Mouse (Mus musculus) liver, postnatal 0 days (tissue): ENCODE measurements around the gene Srgap1. TPM values are rescaled to one million over a fixed set of nuclear protein-coding genes. Genes with fewer than 3 reads are reported as not detected.

Experiments
- ATAC-seq: fragments of 200-750 bp; cut with Nextera tagmentation; 2 replicates; pipeline ENCODE4 v1.8.0; 2017; ENCODE audit warnings: mild to moderate bottlenecking, moderate library complexity
- DNase-seq: peaks from one replicate; pipeline ENCODE4 v3.0.0-alpha.2; 2016
- H3K27ac ChIP-seq: fragments of 300-500 bp; sonication (generic); 2 replicates; pipeline ENCODE4 v1.5.1; 2014; ENCODE audit warnings: antibody characterized with exemption, moderate library complexity, mild to moderate bottlenecking, low read depth
- H3K27me3 ChIP-seq: fragments of 300-500 bp; sonication (generic); 2 replicates; pipeline ENCODE4 v1.6.1; 2014; ENCODE audit warnings: low read length, control low read depth, mixed read lengths; ENCODE audit not compliant: insufficient read depth
- H3K36me3 ChIP-seq: fragments of 300-500 bp; sonication (generic); replicated peaks from 2 replicates; pipeline ENCODE4 v1.6.1; 2014; ENCODE audit warnings: mild to moderate bottlenecking, control low read depth, low read length, moderate library complexity, mixed read lengths; ENCODE audit not compliant: insufficient read depth
- H3K4me1 ChIP-seq: fragments of 300-500 bp; sonication (generic); 2 replicates; pipeline ENCODE4 v1.6.1; 2014; ENCODE audit warnings: antibody characterized with exemption, mild to moderate bottlenecking, control low read depth; ENCODE audit not compliant: insufficient read depth
- H3K4me2 ChIP-seq: fragments of 300-500 bp; sonication (generic); 2 replicates; pipeline ENCODE4 v1.6.1; 2014; ENCODE audit warnings: low read depth, mild to moderate bottlenecking, low read length, moderate library complexity, mixed read lengths
- H3K4me3 ChIP-seq: fragments of 300-500 bp; sonication (generic); 2 replicates; pipeline ENCODE4 v1.5.1; 2014; ENCODE audit warnings: low read depth, low read length
- H3K9ac ChIP-seq: fragments of 300-500 bp; sonication (generic); replicated peaks from 2 replicates; pipeline ENCODE4 v1.6.1; 2014; ENCODE audit warnings: mild to moderate bottlenecking, moderate library complexity
- H3K9me3 ChIP-seq: fragments of 300-500 bp; sonication (generic); 2 replicates; pipeline ENCODE4 v1.6.1; 2016; ENCODE audit warnings: mild to moderate bottlenecking, control low read depth, low read length, mixed read lengths
- CTCF ChIP-seq: sonication (generic); IDR thresholded peaks from 2 replicates; pipeline ENCODE4 v1.5.1; 2016; ENCODE audit warnings: antibody characterized with exemption, low read depth
- EP300 ChIP-seq: IDR thresholded peaks from 2 replicates; pipeline ENCODE4 v1.6.1; 2016; ENCODE audit warnings: antibody characterized with exemption, low read depth, mild to moderate bottlenecking
- WGBS: fragments of 180-500 bp; shearing (Covaris S2); extraction: QIAGEN DNeasy Blood & Tissue Kit; methylation state at CpG from one replicate; pipeline ENCODE4 v1.1.7; 2014; ENCODE audit not compliant: insufficient replicate concordance; 5-methylcytosine and 5-hydroxymethylcytosine counted together
- polyA plus RNA-seq: library from polyadenylated mRNA; unstranded; fragments of >200 nt; fragmentation: Nextera tagmentation; extraction: Ambion mirVana; gene quantifications from 2 replicates; pipeline ENCODE4 v1.2.1, GENCODE M21; 2015

Gene Srgap1
- polyA plus RNA-seq, 1 experiment from 2014 or later, result 0.90 TPM

DNA sequence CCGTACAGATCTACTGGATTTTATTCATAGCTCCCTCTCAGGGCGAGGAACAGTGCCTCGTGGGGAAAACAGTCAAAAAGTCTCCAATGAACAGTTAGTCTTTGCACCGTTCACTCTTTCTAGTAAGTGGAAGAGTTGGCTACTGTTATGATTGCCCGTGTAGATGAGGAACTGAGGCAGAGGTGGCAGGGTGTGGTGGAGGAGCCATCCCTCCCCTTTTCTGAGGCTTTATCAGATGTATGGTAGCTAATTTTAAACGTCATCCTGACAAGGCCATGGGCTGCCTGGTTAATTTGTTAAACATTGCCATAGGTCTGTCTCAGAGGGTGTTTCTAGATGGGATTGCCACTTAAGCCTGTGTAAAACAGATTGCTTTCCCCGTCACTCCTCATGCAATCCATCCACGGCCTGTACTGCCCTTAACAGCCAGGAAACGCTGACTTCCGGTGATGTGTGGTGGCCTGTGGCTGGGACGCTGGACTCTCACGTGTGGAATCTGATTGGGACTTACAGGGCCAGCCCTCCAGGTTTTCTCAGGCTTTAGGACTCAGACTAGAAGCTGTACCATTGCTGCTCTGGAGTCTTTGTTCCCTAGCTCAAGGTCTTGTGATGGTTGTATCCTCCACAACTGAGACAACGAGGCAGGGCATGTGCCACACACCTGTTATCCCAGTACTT is 155.6 kb downstream of the Srgap1 start:
- ATAC-seq (no peak), DNase-seq (no peak)
- Histone ChIP-seq H3K9me3 (no peaks in the 10 kb centered on the region), H3K36me3 (no peaks in the 10 kb centered on the region), H3K9ac (no peak overlapping the region), H3K4me1 (no peaks in the 10 kb centered on the region), H3K4me2 (no peak overlapping the region), H3K4me3 (no peak overlapping the region), H3K27ac (no peak overlapping the region), H3K27me3 (no peaks in the 10 kb centered on the region)
- no peak for TF ChIP-seq EP300
- no peak for TF ChIP-seq CTCF
- WGBS, result 39% methylated on average over 13 of the region's 13 CpGs

DNA sequence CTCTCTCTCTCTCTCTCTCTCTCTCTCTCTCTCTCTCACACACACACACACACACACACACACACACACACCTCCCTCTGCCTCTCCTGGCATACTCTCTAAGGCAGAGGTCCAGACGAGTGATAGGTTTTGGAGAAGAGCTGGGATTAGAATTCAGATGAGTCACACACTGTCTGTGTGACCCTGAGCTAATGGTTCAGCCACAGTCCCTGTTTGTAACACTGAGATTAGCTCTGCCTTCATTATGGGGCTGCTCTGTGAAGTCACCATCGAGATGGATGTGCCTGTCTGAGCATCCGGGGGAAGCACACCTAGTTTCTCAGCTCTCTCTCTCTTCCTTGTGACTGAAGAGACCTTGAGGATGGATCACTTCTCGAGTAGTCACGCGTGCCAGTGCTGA is 157.1 kb downstream of the Srgap1 start:
- Histone ChIP-seq H3K27me3 (no peaks in the 10 kb centered on the region), H3K27ac (no peak overlapping the region), H3K4me1 (no peaks in the 10 kb centered on the region), H3K36me3 (no peaks in the 10 kb centered on the region), H3K9ac (no peak overlapping the region), H3K4me2 (no peak overlapping the region), H3K4me3 (no peak overlapping the region), H3K9me3 (no peaks in the 10 kb centered on the region)
- 72% methylated on average over 6 of the region's 6 CpGs for WGBS
- ATAC-seq (no peak), DNase-seq (no peak)
- TF ChIP-seq CTCF, result no peak
- no peak for TF ChIP-seq EP300

DNA sequence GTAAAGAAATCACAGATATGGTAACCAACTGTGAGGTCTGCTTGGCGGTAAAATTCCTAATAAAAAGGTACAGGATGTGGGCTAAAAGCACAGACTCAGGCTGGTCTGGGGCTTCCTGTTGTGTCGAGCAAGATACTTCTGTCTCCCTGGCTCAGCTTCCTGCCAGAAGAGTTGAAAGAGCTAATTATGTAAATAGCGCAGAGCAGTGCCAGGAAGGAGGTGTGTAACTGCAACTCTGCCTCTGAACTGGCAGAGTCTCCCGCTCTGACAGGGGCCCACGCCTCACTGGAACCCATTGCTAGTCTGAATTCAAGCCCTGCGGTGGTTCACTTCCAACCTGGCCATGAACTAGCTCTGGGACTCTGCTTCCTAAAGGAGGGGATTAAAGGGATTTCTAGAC is 160.3 kb downstream of the Srgap1 start:
- H3K9ac ChIP-seq, result no peak overlapping the region
- ATAC-seq, result no peak
- WGBS, result 21% methylated on average over 6 of the region's 6 CpGs
- H3K9me3 ChIP-seq, result no peaks in the 10 kb centered on the region
- no peaks in the 10 kb centered on the region for H3K27me3 ChIP-seq
- TF ChIP-seq CTCF (no peak), EP300 (no peak)
- no peak overlapping the region for H3K4me2 ChIP-seq
- H3K27ac ChIP-seq, result no peak overlapping the region
- no peak overlapping the region for H3K4me3 ChIP-seq
- no peak for DNase-seq
- no peaks in the 10 kb centered on the region for H3K36me3 ChIP-seq
- H3K4me1 ChIP-seq, result no peaks in the 10 kb centered on the region

DNA sequence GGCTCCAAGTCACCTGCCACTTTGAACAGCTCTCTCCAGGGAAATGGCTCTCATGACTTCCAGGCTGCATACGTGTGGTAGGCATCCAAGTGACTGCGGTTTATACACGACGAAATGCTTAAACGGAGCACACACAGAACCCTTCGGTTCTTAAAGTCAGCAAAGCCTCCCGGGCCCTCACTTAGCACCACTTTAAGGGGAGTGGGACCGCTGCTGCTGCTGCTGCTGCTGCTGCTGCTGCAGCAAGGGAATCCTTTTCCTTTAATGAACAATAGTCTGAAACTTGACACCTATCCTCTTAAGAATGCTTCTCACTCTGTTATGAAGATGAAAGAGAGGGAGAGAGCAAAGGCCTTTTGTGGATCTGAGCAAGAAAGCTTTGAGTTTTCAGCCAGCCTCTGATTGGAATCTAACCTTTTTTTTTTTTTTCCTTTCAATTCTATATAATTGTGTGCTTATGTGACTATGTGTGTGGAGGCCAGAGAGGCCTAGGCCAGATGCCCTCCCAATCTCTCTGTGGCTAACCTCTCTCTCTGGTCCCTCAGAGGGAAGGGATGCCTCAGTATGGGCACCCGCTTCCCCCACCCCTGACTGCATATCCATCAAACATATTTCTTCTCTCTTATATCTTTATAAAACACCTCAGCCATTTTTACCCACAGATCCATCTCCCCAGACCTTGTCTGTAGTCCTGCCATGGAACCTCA is 161.4 kb downstream of the Srgap1 start:
- DNase-seq (no peak), ATAC-seq (no peak)
- H3K27me3 ChIP-seq, result no peaks in the 10 kb centered on the region
- no peak for TF ChIP-seq EP300
- H3K9me3 ChIP-seq, result no peaks in the 10 kb centered on the region
- no peak overlapping the region for H3K27ac ChIP-seq
- no peak overlapping the region for H3K9ac ChIP-seq
- H3K4me3 ChIP-seq, result no peak overlapping the region
- no peaks in the 10 kb centered on the region for H3K36me3 ChIP-seq
- no peaks in the 10 kb centered on the region for H3K4me1 ChIP-seq
- 53% methylated on average over 9 of the region's 9 CpGs for WGBS
- H3K4me2 ChIP-seq, result no peak overlapping the region

DNA sequence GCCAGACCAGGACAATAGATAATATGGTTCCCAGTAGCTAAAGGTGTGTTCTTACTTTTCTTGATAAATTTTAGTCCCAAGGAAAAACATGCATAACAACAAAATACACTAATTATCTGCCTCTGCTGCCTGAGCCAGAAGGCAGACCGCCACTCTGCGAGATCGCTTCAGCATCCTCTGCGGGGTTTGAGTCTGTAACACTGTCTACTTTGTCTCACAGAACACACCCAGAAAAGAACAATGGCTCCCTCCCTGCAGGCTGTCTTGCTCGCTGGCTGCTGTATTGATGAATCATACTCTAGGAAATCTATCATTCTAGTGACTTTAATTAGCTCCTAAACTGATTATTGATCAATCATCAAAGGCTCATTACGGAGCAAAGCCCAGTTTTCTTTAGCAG is 164.7 kb downstream of the Srgap1 start:
- Histone ChIP-seq H3K9me3 (no peaks in the 10 kb centered on the region), H3K36me3 (no peaks in the 10 kb centered on the region), H3K4me1 (no peaks in the 10 kb centered on the region), H3K27ac (no peak overlapping the region), H3K9ac (no peak overlapping the region), H3K4me2 (no peak overlapping the region), H3K27me3 (no peaks in the 10 kb centered on the region), H3K4me3 (no peak overlapping the region)
- ATAC-seq (no peak), DNase-seq (no peak)
- 77% methylated on average over 6 of the region's 6 CpGs for WGBS
- no peak for TF ChIP-seq EP300
- no peak for TF ChIP-seq CTCF

DNA sequence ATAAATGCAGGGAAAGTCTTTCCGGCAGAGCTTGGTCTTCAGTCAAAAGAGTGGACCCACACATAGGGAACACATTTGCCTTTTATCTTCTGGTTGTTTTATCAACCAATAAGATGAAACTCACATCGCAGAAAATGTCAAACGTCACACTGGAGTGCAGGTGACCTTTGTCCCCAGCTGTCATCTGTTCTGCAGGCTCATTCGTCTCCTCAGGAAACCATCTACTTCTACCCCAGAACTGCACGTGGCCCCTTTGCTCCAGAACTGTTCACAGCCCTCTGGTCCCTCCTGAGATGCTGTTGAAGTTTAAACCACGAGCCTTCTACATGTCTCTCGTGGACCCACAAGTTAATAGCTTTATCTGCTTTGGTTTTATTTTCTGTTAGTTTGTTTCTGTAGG is 168.3 kb downstream of the Srgap1 start:
- H3K9ac ChIP-seq, result no peak overlapping the region

More for the DNA sequence above, 168.3 kb downstream of the Srgap1 start:
- Histone ChIP-seq H3K9me3 (no peaks in the 10 kb centered on the region), H3K36me3 (no peaks in the 10 kb centered on the region), H3K4me1 (no peaks in the 10 kb centered on the region), H3K27me3 (no peaks in the 10 kb centered on the region), H3K4me3 (no peak overlapping the region), H3K27ac (no peak overlapping the region), H3K4me2 (no peak overlapping the region)
- ATAC-seq (no peak), DNase-seq (no peak)
- TF ChIP-seq EP300 (no peak), CTCF (no peak)
- 30% methylated on average over 7 of the region's 7 CpGs for WGBS
